Mouse (Mus musculus) spleen, postnatal 0 days (tissue): ENCODE measurements around the gene Vps53. TPM values are rescaled to one million over a fixed set of nuclear protein-coding genes. Genes with fewer than 3 reads are reported as not detected.

Experiments
- polyA plus RNA-seq: library from polyadenylated mRNA; unstranded; fragments of >200 nt; fragmentation: Nextera tagmentation; extraction: Ambion mirVana; gene quantifications from 2 replicates; pipeline ENCODE4 v1.2.1, GENCODE M21; 2015

Vps53 gene
- 18.7 and 20.9 TPM in 2 replicates for polyA plus RNA-seq

GRCm38 (mm10) chr11:76179495-76180145 is at the start of gene Vps53, which contains the start of gene Fam57a:
Gene Vps53 (minus strand): TSS chr11:76179647.
Gene Fam57a (plus strand): TSS chr11:76179671.

GRCm38 (mm10) chr11:76217390-76217800 is 37.9 kb upstream of the Vps53 start, which contains the start of the genes Dbil5 and Gemin4:
Gene Dbil5 (plus strand): TSS chr11:76217608.
Gene Gemin4 (minus strand): TSS chr11:76217664.

GRCm38 (mm10) chr11:76027139-76028071 is 152.0 kb downstream of the Vps53 start, which contains the start of gene Rflnb:
Gene Rflnb (minus strand): TSS chr11:76027782.

DNA sequence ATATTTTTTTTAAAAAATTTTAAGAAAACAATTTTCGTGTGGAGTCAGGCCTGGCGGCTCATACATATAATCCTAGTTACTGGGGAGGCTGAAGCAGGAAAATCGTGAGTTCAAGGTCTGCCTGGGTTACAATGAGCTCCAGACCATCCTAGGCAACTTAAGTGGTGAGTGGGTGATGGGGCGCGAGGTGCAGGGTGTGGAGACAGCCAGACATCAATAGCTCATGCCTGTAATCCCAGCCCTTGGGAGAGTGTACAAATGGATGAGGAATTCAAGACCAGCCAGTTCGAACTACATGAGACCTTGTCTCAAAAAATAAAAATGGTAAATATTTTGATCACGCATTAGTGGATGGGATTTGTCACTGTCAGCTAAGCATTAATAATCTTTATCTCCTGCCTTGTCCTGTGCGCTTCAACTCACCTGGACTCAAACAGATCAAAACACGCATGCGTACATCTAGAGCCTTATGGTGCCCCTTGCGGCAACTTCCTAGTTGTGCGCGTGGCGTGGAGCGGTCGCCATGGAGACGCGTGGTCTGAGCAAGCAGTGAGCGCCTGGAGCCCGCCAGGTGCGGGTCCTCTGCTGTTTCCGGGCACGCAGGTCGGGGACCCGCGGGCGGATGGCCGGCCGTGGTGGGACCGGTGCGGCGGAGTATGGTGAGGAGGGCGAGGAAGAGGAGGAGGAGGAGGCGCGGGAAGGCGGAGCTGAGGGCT is 179.8 kb downstream of the Vps53 start, which contains the start of gene 1700016K19Rik:
Gene 1700016K19Rik, plus strand, starts transcription at position 473 of the 716 bp plus-strand sequence.

Other genes with a start within 250 kb of the Vps53 start
- gene Rph3al, start 241.2 kb downstream of the Vps53 start, polyA plus RNA-seq = 1.2 and 1.7 TPM in 2 replicates
- not detected in 2 replicates for gene 1700016K19Rik, start 179.7 kb downstream of the Vps53 start, polyA plus RNA-seq
- 21.9 and 29.3 TPM in 2 replicates for gene Rflnb, start 151.9 kb downstream of the Vps53 start, polyA plus RNA-seq
- gene Fam57a, start within 50 bp of the Vps53 start, polyA plus RNA-seq = 4.2 and 6.0 TPM in 2 replicates
- gene Dbil5, start 38.0 kb upstream of the Vps53 start, polyA plus RNA-seq = 0.23 and 1.0 TPM in 2 replicates
- 9.4 and 9.9 TPM in 2 replicates for gene Gemin4, start 38.0 kb upstream of the Vps53 start, polyA plus RNA-seq
- gene Mrm3, start 64.1 kb upstream of the Vps53 start, polyA plus RNA-seq = 18.3 and 18.8 TPM in 2 replicates
- gene Glod4, start 64.1 kb upstream of the Vps53 start, polyA plus RNA-seq = 65.4 and 68.0 TPM in 2 replicates
- 7.2 and 8.4 TPM in 2 replicates for gene Nxn, start 219.5 kb upstream of the Vps53 start, polyA plus RNA-seq
- 57.5 and 58.5 TPM in 2 replicates for gene Timm22, start 227.3 kb upstream of the Vps53 start, polyA plus RNA-seq